Mouse (Mus musculus) G1E (cell line): Measurements from ENCODE around the gene Zfp955a.
"Not testable (repeated sequence)": the region's sequence is repeated elsewhere in the genome, so short reads cannot be mapped to it uniquely, and the experiment has no call there.

Source experiments
- CTCF ChIP-seq: IDR thresholded peaks from 2 replicates; pipeline ENCODE4 v1.5.1; 2012; ENCODE audit warnings: low read depth, low read length, inconsistent platforms, mixed read lengths
- GATA1 ChIP-seq: IDR thresholded peaks from 2 replicates; pipeline ENCODE4 v1.6.1; 2012; ENCODE audit warnings: borderline replicate concordance, low read length, inconsistent platforms, mixed read lengths
- GATA2 ChIP-seq: IDR thresholded peaks from 2 replicates; pipeline ENCODE4 v1.6.1; 2012; ENCODE audit warnings: low read depth, low read length, inconsistent platforms, borderline replicate concordance

DNA sequence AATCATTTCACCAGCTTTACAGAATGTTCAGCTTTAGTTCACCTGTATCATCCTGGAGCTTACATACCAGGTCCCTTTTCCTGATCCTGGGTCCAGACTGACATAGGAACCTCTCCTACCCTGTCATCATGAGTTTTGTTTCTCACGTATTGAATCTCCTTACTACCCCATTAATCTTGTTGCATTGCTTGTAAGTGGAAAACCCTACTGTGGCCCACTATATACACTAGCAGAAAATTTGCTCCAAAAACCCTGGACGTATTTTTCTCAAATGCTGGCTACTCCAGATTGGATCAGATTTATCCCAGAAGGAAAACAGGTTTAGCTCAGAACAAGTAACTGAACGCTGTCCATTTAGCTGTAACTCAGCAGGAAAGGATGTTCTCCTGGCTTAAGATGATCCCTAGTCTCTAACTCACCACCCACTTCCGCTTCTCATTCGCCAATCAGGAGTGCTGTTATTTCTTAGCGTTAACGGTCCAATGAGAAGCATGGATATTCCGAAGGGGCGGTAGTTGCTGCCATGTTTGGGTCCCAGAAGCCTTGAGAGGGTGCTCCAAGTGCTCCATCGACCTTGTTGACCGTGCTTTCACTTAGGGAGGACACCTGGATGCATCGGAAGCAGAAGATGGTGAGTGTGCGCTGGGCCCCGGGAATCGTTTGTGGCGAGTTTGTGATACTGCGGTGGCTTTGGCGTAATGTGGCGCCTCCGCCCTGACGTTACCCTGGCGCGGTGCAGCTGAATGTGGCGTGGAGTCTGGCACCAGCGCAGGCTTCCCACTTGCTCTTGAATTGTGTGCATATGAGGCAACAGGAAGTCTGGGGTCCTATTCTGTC is 34.3 kb upstream of the Zfp955a start, which contains the start of gene Zfp955b:
- TF ChIP-seq CTCF, GATA1, GATA2: not testable (repeated sequence)
